Mouse (Mus musculus) midbrain, embryonic 10.5 days (tissue): Measurements from ENCODE around the gene Ppp4r3a. TPM values are rescaled to one million over a fixed set of nuclear protein-coding genes. Genes with fewer than 3 reads are reported as not detected.
"Not testable (repeated sequence)": the region's sequence is repeated elsewhere in the genome, so short reads cannot be mapped to it uniquely, and the experiment has no call there.

Experiments used
- DNase-seq: peaks from one replicate; pipeline ENCODE4 v3.0.0-alpha.2; 2017; ENCODE audit warnings: low spot score
- H3K27ac ChIP-seq: fragments of 300-500 bp; sonication (generic); replicated peaks from 2 replicates; pipeline ENCODE4 v1.5.1; 2016; ENCODE audit warnings: mild to moderate bottlenecking
- H3K27me3 ChIP-seq: fragments of 300-500 bp; sonication (generic); 2 replicates; pipeline ENCODE4 v1.6.1; 2016; ENCODE audit warnings: low read depth, mild to moderate bottlenecking; ENCODE audit not compliant: poor library complexity, severe bottlenecking
- H3K36me3 ChIP-seq: fragments of 300-500 bp; sonication (generic); 2 replicates; pipeline ENCODE4 v1.6.1; 2016; ENCODE audit warnings: mild to moderate bottlenecking, moderate library complexity
- H3K4me1 ChIP-seq: fragments of 300-500 bp; sonication (generic); 2 replicates; pipeline ENCODE4 v1.6.1; 2016
- H3K4me3 ChIP-seq: fragments of 300-500 bp; sonication (generic); 2 replicates; pipeline ENCODE4 v1.5.1; 2016; ENCODE audit warnings: mild to moderate bottlenecking, moderate library complexity
- H3K9me3 ChIP-seq: fragments of 300-500 bp; sonication (generic); replicated peaks from 2 replicates; pipeline ENCODE4 v1.6.1; 2016; ENCODE audit warnings: mild to moderate bottlenecking
- whole genome bisulfite sequencing: fragments of 180-500 bp; shearing (Covaris S2); methylation state at CpG from one replicate; pipeline ENCODE4 v1.1.7; 2016; 5-methylcytosine and 5-hydroxymethylcytosine counted together
- polyA plus RNA-seq: library from polyadenylated mRNA; unstranded; fragments of >200 nt; fragmentation: Nextera tagmentation; extraction: Ambion mirVana; gene quantifications from 2 replicates; pipeline ENCODE4 v1.2.1, GENCODE M21; 2016

The Ppp4r3a gene
- polyA plus RNA-seq, 1 experiment from 2014 or later: 51.5 TPM

DNA sequence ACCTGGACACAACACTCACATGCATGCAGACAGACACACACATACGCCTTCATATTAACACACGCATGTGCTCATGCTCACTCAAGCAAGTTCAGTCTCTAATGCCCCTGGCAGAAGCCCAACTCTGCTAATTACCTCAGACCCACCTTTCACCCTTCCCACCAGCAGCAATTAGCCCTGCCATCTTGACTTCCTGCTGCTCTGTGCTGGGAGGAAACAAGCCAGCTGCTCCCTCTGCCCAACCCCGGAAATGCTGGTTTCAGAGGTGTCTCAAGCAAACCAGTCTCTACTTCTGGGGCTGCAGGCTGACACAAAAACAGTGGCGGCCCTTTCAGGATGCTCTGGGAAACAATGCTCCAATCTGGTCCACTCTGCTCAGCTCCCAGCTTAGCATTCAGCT is 67.6 kb downstream of the Ppp4r3a start:
- Histone ChIP-seq H3K4me3 (no peak overlapping the region), H3K27me3 (no peaks in the 10 kb centered on the region), H3K27ac (no peak overlapping the region), H3K36me3 (peaks cover 28% of the 10 kb centered on the region), H3K9me3 (no peaks in the 10 kb centered on the region; the same call in 1 of the 2 replicates), H3K4me1 (peaks cover 90% of the 10 kb centered on the region)
- WGBS: 70% methylated on average over 4 of the region's 4 CpGs
- no peak for DNase-seq

DNA sequence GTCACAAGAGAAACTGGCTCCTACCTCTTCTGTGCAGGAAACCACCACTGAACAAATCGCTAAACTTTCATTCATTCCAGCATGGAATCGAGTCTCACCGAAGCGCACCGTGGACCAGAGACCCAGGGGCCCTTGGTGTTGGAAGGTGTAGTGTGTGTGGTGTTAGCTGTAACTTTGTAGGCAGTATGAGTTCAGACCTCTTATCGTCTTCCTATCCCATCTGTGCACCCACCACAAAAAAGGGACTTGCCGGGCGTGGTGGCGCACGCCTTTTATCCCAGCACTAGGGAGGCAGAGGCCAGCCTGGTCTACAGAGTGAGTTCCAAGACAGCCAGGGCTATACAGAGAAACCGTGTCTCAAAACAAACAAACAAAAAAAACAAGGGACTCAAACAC is 68.3 kb downstream of the Ppp4r3a start:
- Histone ChIP-seq H3K27ac (no peak overlapping the region), H3K4me1 (peaks cover 91% of the 10 kb centered on the region), H3K9me3 (no peaks in the 10 kb centered on the region; the same call in 1 of the 2 replicates), H3K36me3 (peaks cover 22% of the 10 kb centered on the region), H3K4me3 (no peak overlapping the region), H3K27me3 (no peaks in the 10 kb centered on the region)
- no peak for DNase-seq
- 87% methylated on average over 11 of the region's 11 CpGs for WGBS

DNA sequence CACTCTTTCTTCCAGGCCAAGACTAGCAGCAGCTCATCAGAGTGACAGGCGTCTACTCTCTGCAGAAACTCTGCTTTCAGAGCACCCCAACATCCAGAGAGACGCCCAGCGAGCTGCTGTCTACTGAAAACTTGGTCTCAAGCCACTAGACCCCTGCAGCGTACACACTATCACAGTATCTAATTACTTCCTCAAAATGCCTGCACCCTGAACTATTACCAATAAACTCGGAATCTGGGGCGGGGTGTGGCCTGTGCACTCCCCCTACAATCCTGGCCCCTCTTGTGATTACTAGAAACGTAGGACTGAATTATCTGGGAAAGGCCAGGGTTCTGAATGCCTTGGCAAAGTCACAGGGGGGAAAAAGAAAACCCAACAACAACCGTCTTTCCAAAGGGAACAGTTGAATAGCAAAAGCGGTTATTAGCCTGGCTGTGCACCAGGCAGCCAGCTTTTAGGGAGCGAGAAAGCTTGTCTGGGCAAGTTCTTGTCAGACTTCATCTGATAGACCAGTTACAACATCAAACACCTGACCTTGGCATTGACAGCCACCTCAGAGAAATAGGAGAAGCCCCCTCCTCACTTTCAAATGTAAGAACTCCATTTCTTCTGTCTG is 68.8 kb downstream of the Ppp4r3a start:
- WGBS: 82% methylated on average over 10 of the region's 10 CpGs
- DNase-seq: no peak
- H3K36me3 ChIP-seq: peaks cover 19% of the 10 kb centered on the region
- H3K4me3 ChIP-seq: no peak overlapping the region
- no peaks in the 10 kb centered on the region for H3K27me3 ChIP-seq
- H3K27ac ChIP-seq: 0 out of 2 replicates have a peak overlapping the region, but pooled peaks have one; percentile 19
- H3K4me1 ChIP-seq: peaks cover 89% of the 10 kb centered on the region
- H3K9me3 ChIP-seq: no peaks in the 10 kb centered on the region

DNA sequence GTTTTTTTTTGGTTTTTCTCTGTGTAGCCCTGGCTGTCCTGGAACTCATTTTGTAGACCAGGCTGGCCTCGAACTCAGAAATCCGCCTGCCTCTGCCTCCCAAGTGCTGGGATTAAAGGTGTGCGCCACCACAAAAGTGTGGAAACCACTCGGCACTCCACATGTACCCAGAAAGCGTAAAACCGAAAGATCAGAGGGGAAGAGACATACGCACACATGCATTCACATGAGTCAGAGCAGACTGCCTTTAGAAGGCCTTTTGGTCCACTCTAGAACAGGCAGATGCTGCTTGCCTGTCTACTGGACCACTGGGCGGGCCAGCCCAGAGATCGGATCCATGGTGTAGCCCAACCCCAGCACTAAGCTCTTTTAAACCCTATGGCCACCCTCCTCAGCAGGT is 69.8 kb downstream of the Ppp4r3a start:
- DNase-seq, H3K4me3 ChIP-seq, H3K9me3 ChIP-seq, H3K27me3 ChIP-seq: not testable (repeated sequence)
- Histone ChIP-seq H3K36me3 (peaks cover 17% of the 10 kb centered on the region), H3K4me1 (peaks cover 85% of the 10 kb centered on the region), H3K27ac (0 out of 2 replicates have a peak overlapping the region, but pooled peaks have one; percentile 28)
- WGBS: 87% methylated on average over 9 of the region's 9 CpGs

DNA sequence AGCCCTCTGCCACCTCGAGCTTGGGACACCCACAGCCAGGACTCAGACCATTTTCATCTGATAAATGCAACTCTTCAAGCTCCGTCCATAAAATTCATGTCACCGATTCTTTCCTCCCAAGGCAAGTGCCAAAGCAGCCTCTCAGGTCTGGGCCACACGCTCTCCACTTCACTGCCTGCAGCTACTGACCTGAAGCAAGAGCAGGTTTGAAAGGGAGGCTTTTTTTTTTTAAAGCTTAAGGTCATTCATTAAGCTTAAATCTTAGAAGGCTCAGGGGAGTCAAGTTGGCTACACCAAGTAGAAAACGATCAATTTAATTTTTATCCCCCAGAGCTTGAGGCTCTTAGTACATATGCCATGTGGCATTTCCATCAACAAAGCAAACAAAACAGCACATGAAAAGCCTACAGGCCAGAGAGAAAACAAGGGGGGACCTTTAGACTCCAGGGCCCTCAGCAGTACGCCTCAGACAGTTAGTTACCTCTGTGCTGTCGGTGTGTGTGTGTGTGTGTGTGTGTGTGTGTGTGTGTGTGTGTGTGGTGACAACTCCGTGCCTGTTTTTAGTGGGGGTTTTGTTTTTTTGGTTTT is 70.3 kb downstream of the Ppp4r3a start:
- Histone ChIP-seq H3K36me3 (peaks cover 17% of the 10 kb centered on the region), H3K27me3 (no peaks in the 10 kb centered on the region), H3K4me3 (no peak overlapping the region), H3K27ac (peak overlapping the region; percentile 52), H3K4me1 (peaks cover 85% of the 10 kb centered on the region), H3K9me3 (no peaks in the 10 kb centered on the region)
- 60% methylated on average over 8 of the region's 8 CpGs for WGBS
- no peak for DNase-seq

DNA sequence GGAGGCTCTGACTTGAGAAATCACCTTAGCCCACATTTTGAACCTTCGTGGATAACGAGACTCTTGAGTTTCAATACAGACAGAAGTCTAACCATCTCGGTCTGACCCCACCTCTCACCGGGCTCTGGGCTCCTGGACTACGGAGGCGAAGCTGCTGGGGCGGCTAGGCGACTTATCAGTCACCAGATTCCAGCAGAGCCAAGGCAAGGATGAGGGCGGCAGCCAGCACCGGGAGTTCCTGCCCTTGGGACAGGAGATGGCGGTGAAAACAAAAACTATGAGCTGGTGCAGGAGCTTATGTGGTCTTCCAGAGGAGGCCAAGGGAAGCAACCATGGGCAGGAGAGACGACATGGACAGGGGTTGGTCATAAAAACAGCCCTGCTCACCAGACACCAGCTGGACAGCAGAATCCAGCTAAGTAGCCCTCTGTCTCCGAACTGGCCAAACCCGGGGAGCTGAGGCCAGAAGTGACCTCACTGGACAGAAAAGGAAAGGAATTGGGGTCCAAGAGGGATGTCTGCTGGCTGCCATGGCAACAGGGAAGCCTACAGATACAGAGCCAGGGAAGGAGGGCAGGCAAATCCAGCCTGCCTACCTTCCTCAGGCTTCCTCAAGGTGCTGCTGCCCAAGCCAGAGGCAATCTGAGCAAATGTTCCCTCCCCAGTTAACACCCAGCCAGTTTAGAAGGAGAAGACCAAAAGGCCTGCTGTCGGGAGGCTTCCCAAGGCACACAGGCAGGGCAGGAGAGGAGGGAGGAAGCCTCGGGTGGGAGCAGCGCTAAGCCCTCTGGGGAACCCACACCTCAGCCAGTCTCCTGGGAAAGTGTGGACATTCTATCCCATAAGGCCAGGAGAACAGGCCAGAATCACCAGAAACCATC is 71.1 kb downstream of the Ppp4r3a start:
- peaks cover 85% of the 10 kb centered on the region for H3K4me1 ChIP-seq
- peak overlapping the region; percentile 52 for H3K27ac ChIP-seq
- H3K27me3 ChIP-seq: no peaks in the 10 kb centered on the region
- 33% methylated on average over 17 of the region's 17 CpGs for WGBS
- peaks cover 15% of the 10 kb centered on the region for H3K36me3 ChIP-seq
- no peaks in the 10 kb centered on the region for H3K9me3 ChIP-seq
- no peak for DNase-seq
- H3K4me3 ChIP-seq: no peak overlapping the region

DNA sequence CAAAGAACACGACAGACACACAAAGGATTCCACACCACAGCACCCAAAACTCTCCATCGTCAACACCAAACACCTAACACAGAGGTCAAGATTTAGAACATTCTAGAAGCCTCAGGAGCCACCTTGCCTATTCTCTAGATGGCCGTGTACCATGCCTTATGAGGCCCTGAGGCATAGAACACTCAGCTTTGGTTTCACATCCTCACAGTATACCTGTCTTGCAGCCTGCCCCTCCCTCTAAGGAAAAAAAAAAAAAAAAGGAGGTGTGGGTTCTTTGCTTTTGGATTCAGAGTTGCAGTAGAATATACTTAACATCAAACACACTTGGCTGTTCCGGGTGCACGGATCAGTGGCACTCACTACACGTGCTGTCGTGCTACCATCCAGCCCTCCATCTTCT is 72.5 kb downstream of the Ppp4r3a start:
- Histone ChIP-seq H3K36me3 (peaks cover 5% of the 10 kb centered on the region; the same call in 1 of the 2 replicates), H3K4me1 (peaks cover 83% of the 10 kb centered on the region), H3K9me3 (no peaks in the 10 kb centered on the region), H3K27me3 (no peaks in the 10 kb centered on the region), H3K27ac (no peak overlapping the region), H3K4me3 (no peak overlapping the region)
- 87% methylated on average over 7 of the region's 7 CpGs for WGBS
- DNase-seq: no peak

DNA sequence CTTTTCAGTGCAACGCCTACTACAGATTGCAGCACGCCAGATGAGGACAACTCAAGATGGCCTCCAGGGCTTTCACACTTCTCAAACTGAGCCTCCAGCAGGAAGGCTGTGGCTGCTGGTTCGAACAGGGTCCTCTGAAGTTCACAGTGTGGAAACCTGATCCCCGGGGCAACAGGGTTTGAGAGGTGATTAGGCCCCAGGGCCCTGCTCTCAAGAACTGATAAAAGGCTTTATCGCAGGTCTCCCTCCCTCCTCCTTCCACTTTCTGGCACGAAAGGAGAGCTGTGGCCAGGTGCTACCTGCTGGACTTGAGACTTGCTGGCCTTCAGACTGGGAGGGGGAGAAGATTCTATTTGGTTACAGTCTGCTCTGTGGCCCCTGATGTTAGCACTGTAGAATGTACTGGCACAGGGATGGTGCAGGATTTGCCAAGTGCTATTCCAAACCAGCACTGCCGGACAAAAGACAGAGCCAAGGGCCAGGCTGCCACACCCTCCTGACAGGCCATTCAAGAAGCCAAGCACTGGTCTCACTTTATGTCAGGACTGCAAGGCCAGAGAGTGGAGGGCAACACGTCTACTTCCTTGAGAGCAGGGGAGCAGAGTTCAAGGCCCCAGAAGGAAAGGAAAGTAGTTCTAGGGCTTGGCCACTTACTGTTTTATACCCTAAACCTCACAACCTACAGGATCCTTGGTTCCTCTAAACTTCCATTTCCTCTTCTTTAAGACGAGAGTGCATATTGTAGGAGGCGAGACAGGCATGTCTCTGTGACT is 73.2 kb downstream of the Ppp4r3a start:
- Histone ChIP-seq H3K36me3 (peaks cover 8% of the 10 kb centered on the region; the same call in 1 of the 2 replicates), H3K4me3 (no peak overlapping the region), H3K27me3 (no peaks in the 10 kb centered on the region), H3K27ac (no peak overlapping the region), H3K9me3 (no peaks in the 10 kb centered on the region), H3K4me1 (peaks cover 83% of the 10 kb centered on the region)
- no peak for DNase-seq
- 72% methylated on average over 10 of the region's 10 CpGs for WGBS

DNA sequence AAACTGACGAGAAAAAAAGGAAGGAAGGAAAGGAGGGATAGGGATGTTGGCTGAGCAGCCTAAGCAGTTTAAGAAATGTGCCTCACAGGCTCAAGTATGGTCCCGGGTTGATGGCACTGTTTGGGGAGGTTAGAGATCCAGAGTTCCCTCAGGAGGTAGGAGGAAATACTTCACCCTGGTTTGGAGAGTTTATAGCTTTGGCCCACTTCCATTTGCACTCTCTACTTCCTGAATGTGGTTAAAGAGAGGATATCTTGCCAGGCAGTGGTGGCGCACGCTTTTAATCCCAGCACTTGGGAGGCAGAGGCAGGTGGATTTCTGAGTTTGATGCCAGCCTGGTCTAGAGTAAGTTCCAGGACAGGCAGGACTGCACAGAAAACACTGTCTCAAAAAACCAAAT is 74.3 kb downstream of the Ppp4r3a start:
- DNase-seq: no peak
- H3K9me3 ChIP-seq: no peaks in the 10 kb centered on the region
- H3K4me3 ChIP-seq: no peak overlapping the region
- peaks cover 8% of the 10 kb centered on the region; the same call in 1 of the 2 replicates for H3K36me3 ChIP-seq
- no peaks in the 10 kb centered on the region for H3K27me3 ChIP-seq
- 85% methylated on average over 4 of the region's 4 CpGs for WGBS
- no peak overlapping the region for H3K27ac ChIP-seq
- H3K4me1 ChIP-seq: peaks cover 83% of the 10 kb centered on the region

DNA sequence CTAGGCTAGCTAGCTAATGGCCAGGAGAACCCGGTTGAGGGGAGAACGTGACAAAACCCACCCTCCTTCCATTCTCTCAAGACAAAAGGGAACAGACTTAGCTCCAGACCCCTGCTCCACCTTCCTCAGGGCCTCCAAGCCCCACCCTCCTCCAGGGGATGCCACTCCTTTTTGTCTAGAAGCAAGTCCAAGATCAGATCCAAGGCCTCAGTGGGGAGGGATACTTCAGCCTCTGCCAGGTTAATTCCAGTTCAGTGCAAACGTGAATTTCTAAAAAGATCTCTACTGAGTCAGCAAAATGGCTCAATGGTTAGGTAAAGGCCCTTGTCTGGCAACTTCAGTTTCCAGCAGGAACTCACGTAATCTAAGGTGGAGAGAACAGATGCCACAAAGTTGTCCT is 74.9 kb downstream of the Ppp4r3a start:
- Histone ChIP-seq H3K4me1 (peaks cover 83% of the 10 kb centered on the region), H3K4me3 (no peak overlapping the region), H3K27ac (peak overlapping the region; percentile 65; the same call in 1 of the 2 replicates), H3K9me3 (no peaks in the 10 kb centered on the region), H3K27me3 (no peaks in the 10 kb centered on the region; the same call in 1 of the 2 replicates), H3K36me3 (peaks cover 8% of the 10 kb centered on the region; the same call in 1 of the 2 replicates)
- DNase-seq: no peak
- 29% methylated on average over 4 of the region's 4 CpGs for WGBS

DNA sequence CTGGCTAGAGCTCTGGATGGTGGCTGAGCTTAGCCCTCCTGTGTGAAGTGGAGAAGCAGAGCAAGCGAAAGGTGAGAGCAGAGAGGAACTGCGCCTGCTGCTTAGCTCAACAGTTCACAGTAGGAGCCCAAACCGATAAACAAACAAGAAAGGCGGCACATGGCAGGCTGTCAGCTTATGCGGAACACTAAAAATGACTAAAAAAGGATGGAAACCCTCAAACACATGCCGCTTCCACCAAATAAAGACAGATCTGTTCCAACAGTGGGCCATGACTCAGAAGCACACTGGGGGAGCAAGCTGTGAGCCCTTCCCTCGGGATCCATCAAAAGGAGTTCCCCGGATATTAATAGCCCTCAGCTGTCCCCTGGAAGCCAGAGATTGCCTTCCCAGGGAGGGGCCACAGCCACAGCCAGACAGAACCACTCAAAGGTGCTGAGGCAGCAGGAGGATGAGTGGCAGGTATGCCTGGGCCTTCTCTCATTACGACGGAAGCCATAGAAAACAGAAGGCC is 75.5 kb downstream of the Ppp4r3a start:
- Histone ChIP-seq H3K27me3 (no peaks in the 10 kb centered on the region; the same call in 1 of the 2 replicates), H3K4me1 (peaks cover 83% of the 10 kb centered on the region), H3K4me3 (no peak overlapping the region), H3K36me3 (peaks cover 8% of the 10 kb centered on the region; the same call in 1 of the 2 replicates), H3K9me3 (no peaks in the 10 kb centered on the region), H3K27ac (peak overlapping the region; percentile 65)
- no peak for DNase-seq
- WGBS: 37% methylated on average over 10 of the region's 10 CpGs

DNA sequence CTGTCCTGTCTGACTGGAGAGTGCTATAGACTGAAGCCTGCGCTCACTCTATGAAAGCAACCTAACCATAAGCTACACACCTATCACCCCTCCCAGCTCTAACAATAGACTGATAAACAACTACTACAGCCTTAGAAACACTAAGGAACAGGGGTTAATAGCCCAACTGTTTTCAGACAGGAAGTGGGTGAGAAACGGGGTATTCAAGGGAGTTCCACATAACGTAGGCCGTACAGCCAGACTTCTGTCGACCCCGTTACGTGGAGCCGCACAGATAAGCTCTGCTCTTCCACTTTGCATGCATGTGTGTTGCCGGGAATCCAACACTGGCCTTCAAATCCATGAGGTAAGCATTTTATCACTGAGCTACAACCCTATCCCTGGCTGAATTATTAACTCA is 76.1 kb downstream of the Ppp4r3a start:
- DNase-seq: no peak
- no peaks in the 10 kb centered on the region for H3K9me3 ChIP-seq
- H3K4me1 ChIP-seq: peaks cover 83% of the 10 kb centered on the region
- 82% methylated on average over 9 of the region's 9 CpGs for WGBS
- peaks cover 8% of the 10 kb centered on the region; the same call in 1 of the 2 replicates for H3K36me3 ChIP-seq
- H3K4me3 ChIP-seq: no peak overlapping the region
- no peaks in the 10 kb centered on the region; the same call in 1 of the 2 replicates for H3K27me3 ChIP-seq
- no peak overlapping the region for H3K27ac ChIP-seq
